Mouse (Mus musculus): ENCODE data around the gene Tmem246.

- no peak for TF ChIP-seq CTCF (IDR thresholded peaks at IDR 0.05; ENCODE audit: borderline replicate concordance, insufficient read depth, low read depth, low read length)
- no peak for TF ChIP-seq POLR2A (IDR thresholded peaks at IDR 0.05; ENCODE audit: borderline replicate concordance, insufficient read depth, low read length)
Measured at GRCm38 (mm10) chr4:49549383-49549782, 48.3 kb downstream of the Tmem246 start, which contains the start of gene Aldob.
